Mouse (Mus musculus): ENCODE data around the gene Art3. TPM values are rescaled to one million over a fixed set of nuclear protein-coding genes. Genes with fewer than 3 reads are reported as not detected.

The Art3 gene
- polyA plus RNA-seq, 2 experiments: 1.1 to 1.7 TPM

GRCm38 (mm10) chr5:92424126-92424525 lies 92.5 kb downstream of the Art3 start:
- TF ChIP-seq EP300 (IDR thresholded peaks at IDR 0.05; ENCODE audit: low read depth): no peak
- TF ChIP-seq CTCF (IDR thresholded peaks at IDR 0.05; ENCODE audit: low read depth): no peak
- Histone ChIP-seq H3K27ac (no peak overlapping the region), H3K4me2 (ENCODE audit: low read depth) (no peak overlapping the region), H3K9ac (replicated peaks) (no peak overlapping the region), H3K4me1 (replicated peaks; ENCODE audit: control insufficient read depth in 2 of 2, insufficient read depth in 2 of 2, low read length in 1 of 2) (no peaks in the 10 kb centered on the region), H3K9me3 (ENCODE audit: control insufficient read depth, low read length) (no peaks in the 10 kb centered on the region), H3K27me3 (ENCODE audit: control insufficient read depth, insufficient read depth, low read length) (no peaks in the 10 kb centered on the region), H3K4me3 (ENCODE audit: insufficient read depth in 1 of 2, low read depth in 2 of 2, low read length in 2 of 2) (no peak overlapping the region), H3K36me3 (replicated peaks; ENCODE audit: control insufficient read depth, insufficient read depth, low read depth) (peaks cover 68% of the 10 kb centered on the region)
- DNase-seq (ENCODE audit: low read depth in 3 of 3, low spot score in 3 of 3) (no peak), ATAC-seq (ENCODE audit: insufficient read depth) (no peak)
- 90% methylated on average over 11 of the region's 11 CpGs for WGBS (ENCODE audit: insufficient replicate concordance)

DNA sequence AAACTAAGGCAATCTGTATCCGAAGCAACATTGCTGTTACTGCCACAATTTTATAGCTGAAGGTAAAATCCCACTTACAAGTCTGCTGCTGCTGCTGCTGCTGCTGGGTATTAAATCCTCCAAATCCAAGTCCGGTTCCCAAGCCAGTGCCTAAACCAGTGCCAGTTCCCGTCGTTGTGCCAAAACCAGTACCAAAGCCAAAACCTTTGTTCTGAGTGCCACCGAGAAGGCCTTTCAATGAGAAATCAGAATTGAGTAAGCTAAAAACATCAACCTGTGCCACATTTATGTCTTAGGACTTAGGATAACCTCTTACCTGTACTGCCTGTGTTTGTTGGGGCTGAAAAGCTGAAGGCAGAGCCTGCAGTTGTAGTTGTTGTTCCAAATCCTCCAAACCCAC lies 99.1 kb downstream of the Art3 start:
- no peaks in the 10 kb centered on the region for H3K27me3 ChIP-seq (ENCODE audit: control insufficient read depth, insufficient read depth, low read length)
- H3K27ac ChIP-seq: no peak overlapping the region
- H3K4me1 ChIP-seq (replicated peaks; ENCODE audit: control insufficient read depth in 2 of 2, insufficient read depth in 2 of 2, low read length in 1 of 2): peaks cover 6 to 7% of the 10 kb centered on the region in 2 experiments
- WGBS (ENCODE audit: insufficient replicate concordance): 89% methylated on average over 5 of the region's 5 CpGs
- DNase-seq (ENCODE audit: low read depth in 3 of 3, low spot score in 3 of 3) (no peak), ATAC-seq (ENCODE audit: insufficient read depth) (no peak)
- H3K4me2 ChIP-seq (ENCODE audit: low read depth): no peak overlapping the region
- H3K9me3 ChIP-seq (ENCODE audit: control insufficient read depth, low read length): no peaks in the 10 kb centered on the region
- H3K9ac ChIP-seq (replicated peaks): no peak overlapping the region
- TF ChIP-seq EP300 (IDR thresholded peaks at IDR 0.05; ENCODE audit: low read depth) (no peak), CTCF (IDR thresholded peaks at IDR 0.05; ENCODE audit: low read depth) (no peak)
- no peak overlapping the region for H3K4me3 ChIP-seq (ENCODE audit: insufficient read depth in 1 of 2, low read depth in 2 of 2, low read length in 2 of 2)
- H3K36me3 ChIP-seq (replicated peaks; ENCODE audit: control insufficient read depth, insufficient read depth, low read depth): peaks cover 25% of the 10 kb centered on the region

DNA sequence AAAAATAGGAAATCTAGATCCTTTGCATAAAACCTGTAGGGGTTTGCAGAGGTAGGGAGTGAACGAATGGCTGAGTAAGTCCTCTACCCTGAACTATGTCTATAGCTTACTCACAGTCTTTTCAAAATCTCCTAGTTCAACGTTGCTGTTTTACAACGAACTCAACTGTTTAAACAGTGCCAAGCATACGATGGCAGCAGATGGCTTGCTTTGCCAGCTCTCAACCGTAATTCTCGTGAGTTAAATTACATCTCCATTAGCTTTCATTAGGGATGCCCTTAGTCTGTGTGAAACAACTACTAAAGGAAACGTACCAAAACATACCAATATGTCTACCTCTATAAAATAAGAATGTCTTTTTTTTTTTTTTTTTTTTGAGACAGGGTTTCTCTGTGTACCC lies 100.0 kb downstream of the Art3 start:
- Histone ChIP-seq H3K4me3 (ENCODE audit: insufficient read depth in 1 of 2, low read depth in 2 of 2, low read length in 2 of 2) (no peak overlapping the region), H3K36me3 (replicated peaks; ENCODE audit: control insufficient read depth, insufficient read depth, low read depth) (peaks cover 25% of the 10 kb centered on the region), H3K9me3 (ENCODE audit: control insufficient read depth, low read length) (no peaks in the 10 kb centered on the region), H3K4me1 (replicated peaks; ENCODE audit: control insufficient read depth in 2 of 2, insufficient read depth in 2 of 2, low read length in 1 of 2) (peaks cover 6 to 7% of the 10 kb centered on the region in 2 experiments), H3K9ac (replicated peaks) (no peak overlapping the region), H3K27me3 (ENCODE audit: control insufficient read depth, insufficient read depth, low read length) (no peaks in the 10 kb centered on the region), H3K27ac (no peak overlapping the region), H3K4me2 (ENCODE audit: low read depth) (no peak overlapping the region)
- DNase-seq (ENCODE audit: low read depth in 3 of 3, low spot score in 3 of 3): no peak
- WGBS (ENCODE audit: insufficient replicate concordance): 79% methylated on average over 7 of the region's 7 CpGs
- TF ChIP-seq EP300 (IDR thresholded peaks at IDR 0.05; ENCODE audit: low read depth) (no peak), CTCF (IDR thresholded peaks at IDR 0.05; ENCODE audit: low read depth) (no peak)
- no peak for ATAC-seq (ENCODE audit: insufficient read depth)

GRCm38 (mm10) chr5:92434070-92434469 lies 102.4 kb downstream of the Art3 start:
- ATAC-seq (ENCODE audit: insufficient read depth): no peak
- peaks cover 10 to 16% of the 10 kb centered on the region in 2 experiments for H3K4me1 ChIP-seq (replicated peaks; ENCODE audit: control insufficient read depth in 2 of 2, insufficient read depth in 2 of 2, low read length in 1 of 2)
- H3K4me3 ChIP-seq (ENCODE audit: insufficient read depth in 1 of 2, low read depth in 2 of 2, low read length in 2 of 2): peak overlapping the region; percentile 90 to 93
- WGBS (ENCODE audit: insufficient replicate concordance): under 1% methylated on average over 12 of the region's 12 CpGs
- H3K36me3 ChIP-seq (replicated peaks; ENCODE audit: control insufficient read depth, insufficient read depth, low read depth): peaks cover 2% of the 10 kb centered on the region
- no peaks in the 10 kb centered on the region for H3K9me3 ChIP-seq (ENCODE audit: control insufficient read depth, low read length)
- H3K4me2 ChIP-seq (ENCODE audit: low read depth): peak overlapping the region; percentile 94
- peak overlapping the region; percentile 58 for H3K27ac ChIP-seq
- DNase-seq (ENCODE audit: low read depth in 3 of 3, low spot score in 3 of 3): no peak
- H3K27me3 ChIP-seq (ENCODE audit: control insufficient read depth, insufficient read depth, low read length): no peaks in the 10 kb centered on the region
- H3K9ac ChIP-seq (replicated peaks): peak overlapping the region; percentile 89
- no peak for TF ChIP-seq EP300 (IDR thresholded peaks at IDR 0.05; ENCODE audit: low read depth)
- TF ChIP-seq CTCF (IDR thresholded peaks at IDR 0.05; ENCODE audit: low read depth): no peak

DNA sequence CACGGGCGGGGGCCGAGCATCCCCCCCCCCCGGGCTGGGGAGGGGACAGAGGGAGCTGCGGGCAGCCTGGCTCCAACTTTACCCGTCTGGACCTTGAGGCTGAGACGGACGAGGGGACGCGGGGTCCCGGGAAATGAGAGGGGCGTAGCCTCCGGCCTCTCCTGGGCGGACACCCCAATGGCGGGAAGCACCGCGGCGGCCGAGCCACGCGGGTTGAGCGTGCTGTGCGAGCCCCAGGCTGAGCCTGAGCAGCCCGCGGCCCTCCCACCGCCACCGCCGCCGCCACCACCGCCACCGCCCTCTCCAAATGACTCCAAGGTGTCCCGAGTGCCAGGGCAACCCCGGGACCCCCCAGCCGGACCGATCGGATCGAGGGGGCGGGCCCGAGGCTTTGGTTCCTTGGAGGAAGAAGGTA lies 103.0 kb downstream of the Art3 start:
- H3K4me1 ChIP-seq (replicated peaks; ENCODE audit: control insufficient read depth in 2 of 2, insufficient read depth in 2 of 2, low read length in 1 of 2): peaks cover 10 to 16% of the 10 kb centered on the region in 2 experiments
- H3K9me3 ChIP-seq (ENCODE audit: control insufficient read depth, low read length): no peaks in the 10 kb centered on the region
- no peak for TF ChIP-seq EP300 (IDR thresholded peaks at IDR 0.05; ENCODE audit: low read depth)
- TF ChIP-seq CTCF (IDR thresholded peaks at IDR 0.05; ENCODE audit: low read depth): no peak
- ATAC-seq (ENCODE audit: insufficient read depth) (peak; percentile 80), DNase-seq (ENCODE audit: low read depth in 3 of 3, low spot score in 3 of 3) (peak; percentile 33 to 41 (median 36))
- H3K36me3 ChIP-seq (replicated peaks; ENCODE audit: control insufficient read depth, insufficient read depth, low read depth): no peaks in the 10 kb centered on the region; the same call in 1 of the 2 replicates
- peak overlapping the region; percentile 94 for H3K4me2 ChIP-seq (ENCODE audit: low read depth)
- WGBS (ENCODE audit: insufficient replicate concordance): 0% methylated on average over 33 of the region's 39 CpGs
- peak overlapping the region; percentile 89 for H3K9ac ChIP-seq (replicated peaks)
- H3K27me3 ChIP-seq (ENCODE audit: control insufficient read depth, insufficient read depth, low read length): no peaks in the 10 kb centered on the region
- peak overlapping the region; percentile 90 to 93 for H3K4me3 ChIP-seq (ENCODE audit: insufficient read depth in 1 of 2, low read depth in 2 of 2, low read length in 2 of 2)
- H3K27ac ChIP-seq: peak overlapping the region; percentile 58

All from liver, embryonic 14.5 days (tissue).